ENCODE assay signal across 8 mouse cellular contexts in genomic region chr12:72069626-72070326, GRCm38 (mm10). TPM values are rescaled to one million over a fixed set of nuclear protein-coding genes. Genes with fewer than 3 reads are reported as not detected.
A peak's percentile ranks its signal among the peaks of the same experiment; 100 is the strongest.
DNase-seq lines count a peak whose midpoint lies in the region; ATAC-seq lines count a peak whose summit lies in the region.

No protein-coding gene starts in this region.

- peaks cover 5% of the 10 kb centered on the region; the same call in 1 of the 2 replicates for H3K36me3 ChIP-seq in limb, embryonic 12.5 days

- H3K27ac ChIP-seq in limb, embryonic 12.5 days, result no peak overlapping the region

- H3K9me3 ChIP-seq in limb, embryonic 12.5 days, result no peaks in the 10 kb centered on the region

- H3K27me3 ChIP-seq in limb, embryonic 12.5 days, result peaks cover 30% of the 10 kb centered on the region

- H3K9ac ChIP-seq in limb, embryonic 12.5 days (replicated peaks), result peak overlapping the region; percentile 65

- DNase-seq in embryo, embryonic 11 days, result peak; percentile 77
- no peak for DNase-seq in embryo, embryonic 10.5 days (ENCODE audit: low spot score)
- DNase-seq in retina, postnatal 7 days (ENCODE audit: low read depth, low spot score), result peak; percentile 44
- DNase-seq in retina, embryonic 14.5 days (ENCODE audit: low spot score), result no peak
- DNase-seq in thymus, postnatal 4 days, result no peak
- no peak for DNase-seq in ovary, postnatal 10 days (ENCODE audit: low spot score)

- 4% methylated on average over 40 of the region's 40 CpGs for WGBS in limb, embryonic 12.5 days

- peak; percentile 73; the same call in 1 of the 2 replicates for ATAC-seq in limb, embryonic 12.5 days (ENCODE audit: insufficient number of reproducible peaks, insufficient read depth, low FRiP score, low TSS enrichment, low read depth)
- peak; percentile 9; the same call in 1 of the 2 replicates for ATAC-seq in neutrophil, adult 5-6 weeks (ENCODE audit: extremely low read depth, insufficient number of reproducible peaks, low FRiP score, poor library complexity, severe bottlenecking)

- H3K4me3 ChIP-seq in limb, embryonic 12.5 days (replicated peaks), result peak overlapping the region; percentile 68

- H3K4me1 ChIP-seq in limb, embryonic 12.5 days (replicated peaks), result peaks cover 6% of the 10 kb centered on the region

- peak overlapping the region; percentile 95 for H3K4me2 ChIP-seq in limb, embryonic 12.5 days

RNA-seq across cellular contexts. Expression of gene Gpr135, which starts 1.1 kb away (rescaled TPM):
- polyA plus RNA-seq in limb, embryonic 12.5 days (2016; fragmentation: Nextera tagmentation; extraction: Ambion mirVana), result 0.80 and 0.83 TPM in 2 replicates
- 0.25 and 0.58 TPM in 2 replicates for total RNA-seq in neutrophil, adult 5-6 weeks (2017)

RNA-seq across cellular contexts. Expression of gene L3hypdh, which starts 15.5 kb away (rescaled TPM):
- 14.3 and 14.7 TPM in 2 replicates for polyA plus RNA-seq in limb, embryonic 12.5 days (2016; fragmentation: Nextera tagmentation; extraction: Ambion mirVana)
- not detected in 2 replicates for total RNA-seq in neutrophil, adult 5-6 weeks (2017)

RNA-seq across cellular contexts. Expression of gene Jkamp, which starts 15.6 kb away (rescaled TPM):
- polyA plus RNA-seq in limb, embryonic 12.5 days (2016; fragmentation: Nextera tagmentation; extraction: Ambion mirVana), result 64.5 and 67.2 TPM in 2 replicates
- total RNA-seq in neutrophil, adult 5-6 weeks (2017), result 17.3 and 23.3 TPM in 2 replicates

Comparison
In these comparisons a context has a peak if more than half of its experiments do, and no peak if none do; other contexts are left out.
1. DNase-seq: peak in embryo, embryonic 11 days (single experiment) and retina, postnatal 7 days (single experiment); none in embryo, embryonic 10.5 days (single experiment), retina, embryonic 14.5 days (single experiment), thymus, postnatal 4 days (single experiment) and ovary, postnatal 10 days (single experiment).